Mouse (Mus musculus) kidney, embryonic 14.5 days (tissue): Measurements from ENCODE around the gene Fabp6. TPM values are rescaled to one million over a fixed set of nuclear protein-coding genes. Genes with fewer than 3 reads are reported as not detected.

Experiments used
- ATAC-seq: fragments of 200-750 bp; cut with Nextera tagmentation; 2 replicates; pipeline ENCODE4 v1.8.0; 2017; ENCODE audit warnings: moderate number of reproducible peaks, mild to moderate bottlenecking, moderate TSS enrichment, moderate library complexity; ENCODE audit not compliant: low FRiP score, low TSS enrichment
- H3K27ac ChIP-seq: fragments of 300-500 bp; sonication (generic); 2 replicates; pipeline ENCODE4 v1.5.1; 2014; ENCODE audit warnings: low read depth, mild to moderate bottlenecking, low read length, moderate library complexity, mixed read lengths
- H3K27me3 ChIP-seq: fragments of 300-500 bp; sonication (generic); 2 replicates; pipeline ENCODE4 v1.6.1; 2014; ENCODE audit warnings: mild to moderate bottlenecking, low read length; ENCODE audit not compliant: control insufficient read depth, insufficient read depth
- H3K36me3 ChIP-seq: fragments of 300-500 bp; sonication (generic); 2 replicates; pipeline ENCODE4 v1.6.1; 2014; ENCODE audit warnings: low read length, mixed read lengths; ENCODE audit not compliant: control insufficient read depth, insufficient read depth
- H3K4me1 ChIP-seq: fragments of 300-500 bp; sonication (generic); 2 replicates; pipeline ENCODE4 v1.6.1; 2014; ENCODE audit warnings: low read length, mixed read lengths; ENCODE audit not compliant: control insufficient read depth, insufficient read depth
- H3K4me2 ChIP-seq: fragments of 300-500 bp; sonication (generic); replicated peaks from 2 replicates; pipeline ENCODE4 v1.6.1; 2014; ENCODE audit warnings: low read depth, mild to moderate bottlenecking, low read length
- H3K4me3 ChIP-seq: fragments of 300-500 bp; sonication (generic); 2 replicates; pipeline ENCODE4 v1.5.1; 2014; ENCODE audit warnings: mild to moderate bottlenecking, low read length
- H3K9ac ChIP-seq: fragments of 300-500 bp; sonication (generic); 2 replicates; pipeline ENCODE4 v1.6.1; 2014; ENCODE audit warnings: low read depth, mild to moderate bottlenecking, low read length, moderate library complexity
- H3K9me3 ChIP-seq: fragments of 300-500 bp; sonication (generic); 2 replicates; pipeline ENCODE4 v1.6.1; 2016; ENCODE audit warnings: low read length; ENCODE audit not compliant: control insufficient read depth
- WGBS: fragments of 180-500 bp; shearing (Covaris S2); extraction: QIAGEN DNeasy Blood & Tissue Kit; methylation state at CpG from one replicate; pipeline ENCODE4 v1.1.7; 2014; 5-methylcytosine and 5-hydroxymethylcytosine counted together
- polyA plus RNA-seq: library from polyadenylated mRNA; unstranded; fragments of >200 nt; fragmentation: Nextera tagmentation; extraction: Ambion mirVana; gene quantifications from 2 replicates; pipeline ENCODE4 v1.2.1, GENCODE M21; 2014

Gene Fabp6
- polyA plus RNA-seq, 1 experiment from 2014 or later, result not detected

- H3K4me1 ChIP-seq, result peaks cover 37% of the 10 kb centered on the region
- WGBS, result 27% methylated on average over 7 of the region's 7 CpGs
- H3K36me3 ChIP-seq, result peaks cover 6% of the 10 kb centered on the region; the same call in 1 of the 2 replicates
- H3K4me2 ChIP-seq, result no peak overlapping the region
- no peaks in the 10 kb centered on the region for H3K9me3 ChIP-seq
- H3K27me3 ChIP-seq, result no peaks in the 10 kb centered on the region
- H3K9ac ChIP-seq, result peak overlapping the region; percentile 40; the same call in 1 of the 2 replicates
- H3K4me3 ChIP-seq, result no peak overlapping the region
- ATAC-seq, result peak; percentile 22; the same call in 1 of the 2 replicates
- peak overlapping the region; percentile 44; the same call in 1 of the 2 replicates for H3K27ac ChIP-seq
Observed at GRCm38 (mm10) chr11:43548148-43548547, 53.2 kb downstream of the Fabp6 start.

DNA sequence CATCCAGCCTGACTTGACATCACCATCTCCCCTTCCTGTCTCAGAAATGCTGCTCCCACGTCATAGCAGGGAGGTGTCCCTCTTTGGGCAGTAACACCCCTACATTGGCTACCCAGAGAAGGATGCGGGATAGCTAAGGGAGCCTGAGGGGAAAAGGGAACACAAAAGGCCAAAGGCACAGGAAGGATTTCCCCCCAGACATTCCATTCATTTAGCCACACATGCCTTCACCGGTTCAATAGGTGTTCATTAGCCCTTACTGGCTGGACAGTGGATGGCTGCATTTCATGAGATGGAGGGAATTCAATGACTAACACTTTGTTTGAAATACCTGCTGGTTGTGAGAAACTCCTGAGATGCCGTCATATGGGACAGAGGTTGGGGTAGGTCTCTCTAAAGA, 54.7 kb downstream of the Fabp6 start:
- ATAC-seq, result no peak
- Histone ChIP-seq H3K9ac (no peak overlapping the region), H3K4me3 (no peak overlapping the region), H3K27me3 (no peaks in the 10 kb centered on the region), H3K27ac (no peak overlapping the region), H3K4me1 (peaks cover 35% of the 10 kb centered on the region), H3K9me3 (no peaks in the 10 kb centered on the region), H3K4me2 (no peak overlapping the region), H3K36me3 (peaks cover 8% of the 10 kb centered on the region; the same call in 1 of the 2 replicates)
- 69% methylated on average over 4 of the region's 4 CpGs for WGBS

Other genes with a start within 250 kb of the Fabp6 start
- 105 and 129 TPM in 2 replicates for gene Pttg1, start 175.3 kb downstream of the Fabp6 start, polyA plus RNA-seq
- gene Slu7, start 167.8 kb downstream of the Fabp6 start, polyA plus RNA-seq, result 58.2 and 65.2 TPM in 2 replicates
- 13.4 and 17.9 TPM in 2 replicates for gene C1qtnf2, start 127.3 kb downstream of the Fabp6 start, polyA plus RNA-seq
- gene Ccnjl, start 72.8 kb downstream of the Fabp6 start, polyA plus RNA-seq, result 25.8 and 31.1 TPM in 2 replicates
- 9.0 and 9.9 TPM in 2 replicates for gene 4933415A04Rik, start 14.5 kb downstream of the Fabp6 start, polyA plus RNA-seq
- 44.9 and 50.1 TPM in 2 replicates for gene Pwwp2a, start 80.5 kb upstream of the Fabp6 start, polyA plus RNA-seq
- 79.2 and 82.2 TPM in 2 replicates for gene Ttc1, start 146.5 kb upstream of the Fabp6 start, polyA plus RNA-seq